Mouse (Mus musculus): ENCODE results near the gene Tnk2.
A peak's percentile ranks its signal among the peaks of the same experiment; 100 is the strongest.

Tnk2 gene

GRCm38 (mm10) chr16:32660557-32661321 is 17.1 kb downstream of the Tnk2 start:
- DNase-seq: peak; percentile 67

- DNase-seq: no peak
These were observed 17.8 kb downstream of the Tnk2 start for GRCm38 (mm10) chr16:32661493-32661921.

- no peak for DNase-seq
These were observed 18.7 kb downstream of the Tnk2 start for GRCm38 (mm10) chr16:32662372-32662771.

- DNase-seq: no peak
These were observed 19.7 kb downstream of the Tnk2 start for GRCm38 (mm10) chr16:32663231-32663858.

GRCm38 (mm10) chr16:32664211-32664610 is 20.5 kb downstream of the Tnk2 start:
- no peak for DNase-seq

- DNase-seq: no peak
These were observed 22.4 kb downstream of the Tnk2 start for GRCm38 (mm10) chr16:32665851-32666665.

- DNase-seq: no peak
These were observed 23.2 kb downstream of the Tnk2 start for GRCm38 (mm10) chr16:32666671-32667551.

- no peak for DNase-seq
These were observed 23.8 kb downstream of the Tnk2 start for GRCm38 (mm10) chr16:32667552-32667872.

GRCm38 (mm10) chr16:32668030-32668429 is 24.4 kb downstream of the Tnk2 start:
- DNase-seq: no peak

GRCm38 (mm10) chr16:32668472-32668871 is 24.8 kb downstream of the Tnk2 start:
- no peak for DNase-seq

GRCm38 (mm10) chr16:32669243-32669642 is 25.6 kb downstream of the Tnk2 start:
- no peak for DNase-seq

GRCm38 (mm10) chr16:32670354-32671124 is 26.9 kb downstream of the Tnk2 start:
- DNase-seq: no peak

- DNase-seq: no peak
These were observed 27.7 kb downstream of the Tnk2 start for GRCm38 (mm10) chr16:32671206-32671887.

- DNase-seq: no peak
These were observed 28.6 kb downstream of the Tnk2 start for GRCm38 (mm10) chr16:32672250-32672649.

- DNase-seq: peak; percentile 63
These were observed 29.3 kb downstream of the Tnk2 start for GRCm38 (mm10) chr16:32672861-32673560.

- no peak for DNase-seq
These were observed 30.6 kb downstream of the Tnk2 start for GRCm38 (mm10) chr16:32674121-32674740.

- DNase-seq: no peak
These were observed 33.5 kb downstream of the Tnk2 start for GRCm38 (mm10) chr16:32677040-32677700.

- DNase-seq: no peak
These were observed 34.2 kb downstream of the Tnk2 start for GRCm38 (mm10) chr16:32677903-32678302.

- DNase-seq: no peak
These were observed 35.1 kb downstream of the Tnk2 start for GRCm38 (mm10) chr16:32678812-32679211.

- no peak for DNase-seq
These were observed 36.3 kb downstream of the Tnk2 start for GRCm38 (mm10) chr16:32679976-32680375.
